Mouse (Mus musculus): Measurements from ENCODE around the gene Slc35g1.

Gene Slc35g1

DNA sequence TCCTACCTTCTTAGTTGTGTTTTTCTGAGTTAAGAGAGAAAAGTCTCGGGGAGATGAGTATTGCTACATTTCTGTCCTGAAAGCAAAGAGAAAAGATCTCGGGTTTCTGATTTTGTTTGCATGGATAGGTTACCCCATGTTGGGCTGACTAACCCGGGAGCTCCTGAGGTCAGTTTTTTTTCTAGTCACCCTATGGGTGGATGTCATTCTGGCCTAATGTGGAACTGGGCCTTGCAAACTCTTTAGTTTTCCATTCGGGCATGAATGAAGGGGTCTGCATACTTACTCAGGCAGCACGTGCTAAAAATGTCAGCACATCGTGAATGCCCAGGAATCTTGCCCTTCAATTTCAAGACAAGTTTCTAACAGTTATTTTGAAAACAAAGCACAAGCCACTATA, 1.2 kb downstream of the Slc35g1 start:
- DNase-seq, result no peak

DNA sequence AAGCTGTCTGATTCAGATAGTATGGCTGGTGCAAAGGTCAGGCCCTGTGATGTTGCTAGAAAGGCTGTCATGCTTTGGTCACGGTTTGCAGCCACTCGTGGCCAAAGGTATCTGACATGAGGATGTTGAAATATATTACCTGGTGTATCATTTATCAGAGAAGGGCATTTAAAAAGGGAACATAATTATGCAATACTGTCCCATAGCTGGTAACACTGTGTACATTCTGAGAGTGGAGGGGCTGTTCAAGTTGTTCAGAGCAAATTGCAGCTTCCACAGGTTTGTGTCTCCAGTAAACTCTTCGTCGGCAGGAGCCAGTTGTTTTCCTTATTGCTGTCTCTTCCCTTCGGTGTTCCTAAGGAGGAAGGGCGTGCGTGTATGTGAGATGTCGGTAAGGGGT, 3.2 kb downstream of the Slc35g1 start:
- DNase-seq, result no peak

DNA sequence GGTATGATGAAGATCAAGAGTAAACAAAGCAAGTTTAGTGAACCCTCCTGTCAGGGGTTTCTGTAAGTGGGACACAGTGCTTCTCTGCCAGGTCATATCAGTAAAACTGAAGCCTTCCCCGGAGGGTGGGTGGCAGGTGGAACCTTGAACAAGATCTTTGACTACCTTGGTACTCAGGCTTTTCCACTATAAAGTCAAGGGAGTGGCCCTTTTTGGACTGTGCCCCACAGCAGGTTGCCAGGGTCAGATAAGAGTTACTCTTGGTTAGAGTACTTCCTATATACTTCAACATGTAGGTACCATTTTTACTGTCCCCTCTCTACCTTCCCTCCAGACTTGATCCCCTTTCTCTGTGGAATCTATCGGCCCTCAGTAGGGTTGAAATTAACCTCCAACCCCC, 5.1 kb downstream of the Slc35g1 start:
- no peak for DNase-seq

DNA sequence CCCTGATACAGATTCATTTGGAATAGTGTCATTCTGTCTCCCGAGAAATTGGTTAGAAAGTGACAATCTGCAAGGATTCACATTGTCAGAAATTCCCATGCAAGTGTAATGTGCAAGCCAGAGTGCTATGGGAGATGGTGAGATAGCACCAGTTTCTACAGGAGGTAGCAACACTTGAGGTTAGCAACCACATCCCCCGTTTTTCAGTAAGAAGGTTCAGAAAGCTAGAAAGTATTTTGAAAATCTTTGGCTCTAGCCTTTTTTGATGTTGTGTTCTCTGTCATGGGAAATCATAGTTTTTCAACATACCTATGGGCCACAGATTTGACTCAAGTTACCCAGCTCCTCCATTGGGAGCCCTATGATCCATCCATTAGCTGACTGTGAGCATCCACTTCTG, 5.6 kb downstream of the Slc35g1 start:
- DNase-seq, result no peak

DNA sequence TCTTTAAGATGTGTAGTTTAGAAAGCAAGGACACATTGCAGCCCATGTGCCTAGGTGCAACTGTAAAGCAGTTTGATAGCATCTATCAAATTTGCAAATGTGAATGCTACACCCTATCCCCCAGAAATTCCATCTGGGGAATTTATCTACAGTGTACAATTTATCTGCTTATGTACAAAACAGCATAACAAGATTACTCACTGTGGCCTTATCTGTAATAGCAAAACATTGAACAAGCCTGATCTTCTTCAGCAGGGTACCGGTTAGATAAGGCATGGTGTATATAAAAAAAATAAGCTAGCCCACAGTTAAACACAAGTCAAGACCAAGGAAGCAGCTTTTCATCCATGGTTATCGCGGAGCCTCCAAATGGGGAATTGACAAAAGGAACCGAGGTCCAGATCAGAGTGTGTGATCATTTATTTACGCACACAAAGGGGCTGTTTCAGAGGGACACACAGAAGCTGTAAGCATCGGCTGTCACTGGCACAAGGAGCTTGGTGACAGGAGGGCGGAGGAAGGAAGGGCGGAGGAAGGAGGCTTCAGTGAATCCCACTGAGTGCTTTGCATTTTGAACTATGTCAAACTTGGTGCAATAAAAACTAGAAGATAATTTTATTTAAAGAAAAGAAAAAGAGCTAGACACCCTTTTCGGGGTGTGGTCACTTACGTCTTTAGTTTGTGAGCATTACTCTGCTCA, 14.7 kb downstream of the Slc35g1 start:
- DNase-seq, result no peak

DNA sequence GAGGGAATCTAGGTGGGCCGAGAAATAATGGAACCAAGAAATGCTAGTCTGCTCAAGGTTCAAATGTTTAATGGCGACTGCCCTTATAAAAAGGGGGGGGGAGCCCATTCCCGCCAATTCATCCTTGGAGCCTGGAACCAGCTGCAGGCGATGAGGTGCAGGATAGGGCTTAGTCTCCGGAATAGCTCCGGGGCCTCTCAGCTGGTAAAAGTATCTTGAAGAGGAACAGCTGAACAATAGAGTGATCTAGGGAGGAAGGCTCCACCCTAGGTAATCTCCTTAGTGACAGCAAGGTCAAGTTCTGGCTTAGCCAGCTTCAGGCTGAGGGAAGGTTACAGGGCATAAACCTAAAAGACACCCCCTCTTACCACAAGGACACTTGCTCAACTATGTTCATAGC, 18.1 kb downstream of the Slc35g1 start:
- no peak for DNase-seq

DNA sequence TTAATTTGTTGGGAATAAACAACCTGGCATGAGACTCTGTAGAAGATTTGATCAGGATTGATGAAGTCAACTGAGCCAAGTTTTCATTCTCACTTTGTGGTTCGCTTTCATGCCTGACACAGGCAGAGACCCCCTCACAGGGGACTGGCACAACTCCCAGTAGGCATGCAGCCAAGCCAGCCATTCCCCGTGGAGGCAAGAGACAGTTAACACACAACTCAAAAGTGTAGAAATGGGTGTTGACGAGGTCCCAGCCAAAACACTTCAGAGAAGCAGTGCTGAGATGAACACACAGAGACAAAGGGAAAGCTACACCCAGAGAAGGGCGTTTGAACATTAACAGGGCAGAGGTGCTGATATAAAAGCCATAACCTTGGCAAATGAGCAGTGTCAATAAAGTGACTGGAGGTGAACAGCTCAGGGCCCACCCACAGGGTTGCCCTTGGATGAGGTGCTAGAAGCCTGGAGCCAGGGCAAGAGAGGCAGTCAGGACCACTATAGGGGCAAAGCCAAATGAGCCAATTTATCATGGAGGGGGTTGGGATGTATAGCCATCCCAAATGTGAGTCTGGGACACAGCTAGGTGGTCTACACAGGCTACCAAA, 23.1 kb downstream of the Slc35g1 start:
- DNase-seq, result no peak

DNA sequence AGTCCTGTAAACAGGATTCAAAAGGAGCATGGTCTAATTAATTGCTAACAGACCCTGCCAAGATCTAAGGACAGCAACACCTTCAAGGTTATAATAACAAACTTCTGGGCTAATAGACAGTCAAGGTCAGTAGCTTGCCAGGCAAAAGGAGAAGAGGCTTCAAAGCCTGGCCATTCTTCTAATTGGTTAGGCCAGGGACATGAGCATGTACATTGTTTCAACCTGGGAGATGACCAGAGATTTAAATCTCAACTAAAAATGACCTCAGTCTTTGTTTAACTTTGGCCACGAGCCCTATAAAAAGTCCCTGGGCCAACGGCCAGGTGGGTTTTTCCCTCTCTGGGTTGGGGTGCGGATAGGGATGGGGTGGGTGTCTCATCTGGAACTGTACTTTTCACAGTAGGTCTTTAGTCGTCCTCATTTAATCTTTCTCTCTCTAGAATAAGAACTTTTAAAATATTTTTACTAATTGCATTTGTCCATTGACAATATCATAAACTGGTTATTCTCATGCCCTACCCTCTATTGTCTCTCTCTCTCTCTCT, 25.0 kb downstream of the Slc35g1 start:
- no peak for DNase-seq

DNA sequence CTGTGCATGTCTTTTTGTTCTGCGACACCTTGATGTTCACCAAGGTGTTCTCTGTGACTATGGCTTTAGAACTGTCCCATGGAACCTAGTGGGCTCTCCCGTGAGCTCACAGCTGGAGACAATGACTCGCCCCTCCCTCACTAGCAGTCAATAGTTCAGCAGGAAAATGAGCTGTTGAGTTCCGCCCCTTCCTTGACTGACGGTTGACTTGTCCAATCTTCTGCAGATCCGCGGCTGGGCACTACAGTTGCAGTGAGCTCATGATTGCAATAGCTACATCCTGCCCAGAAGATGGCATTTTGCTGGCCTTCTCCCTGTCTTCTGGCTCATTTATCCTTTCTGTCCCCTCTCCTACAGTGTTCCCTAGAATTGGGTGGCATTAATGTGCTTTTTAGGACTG, 25.7 kb downstream of the Slc35g1 start:
- no peak for DNase-seq

DNA sequence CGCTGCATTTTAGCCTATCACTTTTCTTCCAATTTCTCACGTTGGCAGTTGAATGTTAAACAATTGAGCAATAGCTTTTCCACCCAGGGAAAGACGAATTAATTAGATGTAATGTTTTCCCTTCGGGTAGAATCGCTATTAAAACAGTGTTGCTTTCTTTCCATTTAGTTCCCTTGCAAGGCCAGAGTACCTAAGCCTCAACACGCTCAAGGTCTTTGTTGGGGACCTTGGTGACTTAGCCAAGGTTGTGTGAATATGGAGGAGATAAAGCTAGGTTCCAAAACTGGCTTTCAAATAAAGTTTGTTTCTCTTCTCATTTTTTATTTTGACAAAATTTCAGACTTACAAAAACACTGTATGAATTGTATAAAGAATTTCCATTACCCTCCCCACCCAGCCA, 27.1 kb downstream of the Slc35g1 start:
- peak; percentile 22 for DNase-seq

DNA sequence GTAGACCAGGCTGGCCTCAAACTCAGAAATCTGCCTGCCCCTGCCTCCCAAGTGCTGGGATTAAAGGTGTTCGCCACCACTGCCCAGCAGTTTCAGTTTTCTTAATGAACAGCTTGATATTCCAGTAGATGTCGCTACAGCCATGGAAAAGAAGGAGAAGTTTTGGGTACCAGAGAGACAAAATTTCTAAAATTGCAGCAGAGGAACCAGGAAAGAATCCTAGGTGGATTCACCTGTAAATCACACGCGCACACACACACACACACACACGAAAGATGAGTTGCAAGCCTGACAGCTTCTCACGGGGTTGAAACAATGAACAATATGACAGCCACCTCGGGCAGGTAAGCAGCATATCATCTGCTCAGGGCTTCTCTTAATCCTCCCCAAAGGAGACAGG, 28.1 kb downstream of the Slc35g1 start:
- peak; percentile 26 for DNase-seq

DNA sequence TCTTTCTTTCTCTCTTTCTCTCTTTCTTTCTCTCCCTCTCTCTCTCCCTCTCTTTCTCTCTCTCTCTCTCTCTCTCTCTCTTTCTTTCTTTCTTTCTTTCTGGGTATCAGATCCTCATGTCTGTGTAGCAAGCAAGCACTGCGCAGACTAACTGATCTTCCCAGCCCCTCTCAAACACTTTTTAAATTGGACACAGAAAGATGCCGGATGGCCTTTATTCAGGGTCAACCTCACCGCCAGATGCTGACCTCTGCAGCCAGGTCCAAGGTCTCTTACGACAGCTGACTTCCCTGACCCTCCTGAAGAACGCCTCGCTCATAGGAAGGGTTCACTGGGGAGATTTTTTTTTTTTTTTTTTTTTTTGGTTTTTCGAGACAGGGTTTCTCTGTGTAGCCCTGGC, 28.8 kb downstream of the Slc35g1 start:
- no peak for DNase-seq

DNA sequence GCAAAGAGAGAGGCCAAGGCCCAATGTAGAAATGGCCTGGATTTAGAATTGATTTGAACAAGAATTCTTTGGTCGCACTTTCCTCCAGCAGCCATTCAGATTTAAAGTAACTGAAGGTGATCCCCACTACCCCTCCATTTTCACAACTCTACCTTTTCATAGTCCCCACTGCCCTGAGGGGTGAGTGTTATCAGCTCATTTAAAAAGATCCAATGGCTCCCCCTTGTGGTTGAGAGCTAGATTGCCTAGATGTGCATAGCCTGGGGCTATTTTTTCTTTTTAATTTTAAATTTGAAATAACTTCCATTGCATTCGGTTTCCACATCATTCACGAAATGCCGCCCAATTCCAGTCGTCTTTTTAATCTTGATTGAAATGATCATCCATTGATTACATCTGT, 33.5 kb downstream of the Slc35g1 start:
- DNase-seq, result peak; percentile 24

DNA sequence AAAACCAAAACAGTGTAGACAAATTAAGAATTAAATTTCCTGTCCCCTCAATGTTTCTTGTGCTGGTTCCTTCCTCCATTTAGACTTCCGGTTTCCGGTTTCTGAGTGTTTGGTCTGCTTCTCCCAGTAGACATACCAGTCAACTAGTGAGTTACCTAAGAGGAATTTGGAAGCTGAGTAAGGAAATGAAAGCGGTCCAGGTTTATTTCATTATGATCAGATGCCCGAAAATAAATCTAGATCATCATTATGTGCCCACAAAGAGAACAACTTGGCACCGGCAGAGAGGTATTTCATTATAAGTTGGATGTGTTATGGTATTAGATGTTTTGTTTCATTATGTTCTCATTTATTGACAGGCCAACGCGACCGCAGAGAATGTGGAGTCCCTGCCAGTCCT, 34.7 kb downstream of the Slc35g1 start:
- DNase-seq, result no peak

DNA sequence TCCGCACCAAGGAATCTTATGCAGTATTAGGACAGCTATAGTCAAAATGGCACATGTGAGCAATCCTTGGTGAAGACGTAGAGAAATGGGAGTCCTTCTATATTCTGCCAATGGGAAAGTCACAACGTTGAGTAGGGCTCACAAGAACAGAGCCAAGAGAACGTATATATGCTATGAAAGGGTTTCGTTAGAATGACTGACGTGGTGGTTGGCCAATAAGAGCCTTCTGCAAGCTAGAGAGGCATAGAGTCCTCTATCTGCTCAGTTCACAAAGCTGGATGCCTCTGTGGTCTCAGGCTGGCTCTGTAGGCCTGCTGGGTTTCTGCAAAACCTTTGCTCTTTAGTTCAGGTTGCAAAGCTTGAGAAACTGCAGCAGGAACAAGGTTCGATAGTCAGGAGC, 35.5 kb downstream of the Slc35g1 start:
- DNase-seq, result no peak

DNA sequence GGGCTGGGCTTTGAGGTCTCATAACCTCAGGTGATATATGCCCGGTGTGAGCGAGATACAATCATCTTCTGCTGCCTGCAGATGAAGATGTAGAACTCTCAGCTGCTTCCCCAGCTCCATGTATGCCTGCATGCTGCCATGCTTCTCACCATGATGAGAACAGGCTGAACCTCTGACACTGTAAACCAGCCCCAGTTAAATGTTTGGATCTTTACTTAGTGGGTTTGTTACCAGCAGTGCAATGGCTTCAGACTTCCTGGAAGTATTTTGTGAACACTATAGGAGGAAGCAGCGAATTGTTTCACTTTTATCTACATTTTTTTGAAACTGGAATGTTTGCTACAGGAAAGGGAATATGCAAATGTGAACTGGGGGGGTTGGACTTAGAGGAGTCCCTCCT, 36.2 kb downstream of the Slc35g1 start:
- DNase-seq, result no peak

DNA sequence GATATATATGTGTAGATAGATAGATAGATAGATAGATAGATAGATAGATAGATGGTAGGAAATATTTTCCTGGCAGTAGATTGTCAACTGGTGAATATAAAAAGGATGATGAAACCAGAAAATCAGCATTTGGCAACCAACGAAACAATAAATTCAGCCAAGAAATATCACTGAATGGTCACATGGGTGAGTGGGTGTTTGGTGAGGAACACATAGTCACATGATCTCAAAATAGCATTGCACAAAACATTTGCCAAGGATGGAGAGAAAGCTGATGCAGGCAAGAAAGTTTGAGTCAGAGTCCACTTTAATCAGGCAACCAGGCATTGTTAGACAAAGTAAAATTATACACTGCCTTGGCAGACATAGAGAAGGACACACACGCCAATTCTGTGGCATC, 37.6 kb downstream of the Slc35g1 start:
- DNase-seq, result no peak

DNA sequence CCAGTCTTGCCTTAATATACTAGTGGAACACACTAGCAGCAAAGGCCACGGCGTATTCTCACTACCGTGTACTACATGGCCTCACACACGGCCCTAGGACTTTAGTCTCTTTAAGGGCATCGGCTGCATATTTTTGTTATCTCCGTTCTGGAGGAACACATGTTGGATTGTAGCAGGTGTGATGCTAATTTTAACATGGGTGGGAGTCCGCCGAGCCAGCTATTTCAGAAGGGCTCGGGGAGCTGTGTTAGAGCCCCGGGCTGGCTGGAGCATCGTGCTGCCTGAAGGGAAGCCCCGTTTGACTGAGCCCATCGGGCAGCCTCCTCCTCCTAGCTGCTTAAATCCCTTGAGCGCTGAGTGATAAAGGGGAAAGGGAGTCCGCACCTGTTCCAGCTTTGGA, 39.4 kb downstream of the Slc35g1 start:
- DNase-seq, result no peak

DNA sequence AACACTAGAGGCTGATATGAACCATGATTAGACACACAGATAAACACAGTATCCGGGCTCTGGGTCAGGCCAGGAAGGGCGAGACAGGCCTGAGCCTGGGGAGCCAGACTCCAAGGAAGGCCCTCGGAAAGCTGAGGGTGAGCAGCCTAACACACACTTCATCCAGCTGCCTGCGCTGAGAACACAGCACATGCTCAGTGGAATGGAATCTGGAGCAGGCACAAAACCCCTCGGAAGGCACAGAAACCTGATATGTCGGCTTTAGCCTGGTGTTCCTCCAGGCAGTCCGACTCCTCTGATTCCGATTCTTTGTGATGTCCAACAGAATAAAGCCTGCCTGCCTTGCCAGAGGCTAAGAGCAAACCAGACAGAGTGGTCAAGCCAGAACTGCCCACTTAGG, 46.1 kb downstream of the Slc35g1 start:
- DNase-seq, result no peak

DNA sequence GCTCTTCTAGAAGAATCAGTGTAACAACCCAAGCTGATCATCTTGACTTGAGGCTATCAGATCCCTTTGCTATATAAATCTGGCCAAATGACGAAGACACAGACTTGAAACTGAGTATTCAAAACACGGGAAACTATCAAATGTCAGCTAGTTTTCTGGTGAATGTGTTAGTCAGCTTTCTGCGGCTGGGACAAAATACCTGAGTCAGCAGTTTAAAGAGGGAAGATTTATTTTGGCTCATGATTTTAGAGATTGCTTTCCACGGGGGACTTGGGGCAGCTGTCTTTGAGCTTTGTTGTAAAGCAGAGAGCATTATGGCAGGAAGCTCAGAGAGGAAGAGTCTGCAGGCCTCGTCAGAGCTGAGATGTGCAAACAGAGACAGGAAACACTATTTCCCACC, 50.0 kb downstream of the Slc35g1 start:
- DNase-seq, result no peak

All from kidney, postnatal 14 days (tissue).